8 mouse cellular contexts compared by ENCODE assay signal in genomic region chr2:128284822-128285421, GRCm38 (mm10).
A peak's percentile ranks its signal among the peaks of the same experiment; 100 is the strongest.
DNase-seq lines count a peak whose midpoint lies in the region; ATAC-seq and TF ChIP-seq lines count a peak whose summit lies in the region.

No protein-coding gene starts in this region.

- no peak for TF ChIP-seq RAD21 in MEL (IDR thresholded peaks at IDR 0.05; ENCODE audit: low read depth, low read length)

- no peak for TF ChIP-seq POLR2A in MEL (IDR thresholded peaks at IDR 0.05; ENCODE audit: control insufficient read depth in 1 of 2, insufficient read depth in 1 of 2, low read depth in 1 of 2, low read length in 2 of 2, poor library complexity in 1 of 2)

- TF ChIP-seq EP300 in MEL (IDR thresholded peaks at IDR 0.05; ENCODE audit: low read depth in 1 of 2, low read length in 2 of 2), result no peak

- H3K27ac ChIP-seq in MEL (ENCODE audit: control insufficient read depth, low read depth, low read length), result no peak overlapping the region
- no peak overlapping the region for H3K27ac ChIP-seq in stomach, embryonic 16.5 days (ENCODE audit: low read length)

- no peak for TF ChIP-seq CTCF in MEL (IDR thresholded peaks at IDR 0.05 in 2 of 3, conservative IDR thresholded peaks at IDR 0.05 in 1 of 3; ENCODE audit: control insufficient read depth in 1 of 3, insufficient read depth in 1 of 3, low read depth in 2 of 3, low read length in 3 of 3, poor library complexity in 1 of 3, severe bottlenecking in 1 of 3)

- no peak overlapping the region for H3K4me2 ChIP-seq in stomach, embryonic 16.5 days (ENCODE audit: low read depth, low read length)

- DNase-seq in MEL (ENCODE audit: low read depth, low spot score), result peak; percentile 65
- peak; percentile 94 for DNase-seq in adrenal gland, postnatal 36 days
- peak; percentile 35 to 63 for DNase-seq in frontal cortex, postnatal 10 days (ENCODE audit: low spot score in 2 of 2)
- DNase-seq in heart, postnatal 36 days, result peak; percentile 89 to 90
- DNase-seq in left cerebral cortex, adult 11 months (ENCODE audit: low spot score), result peak; percentile 49
- DNase-seq in natural killer cell, adult 2 months (ENCODE audit: low spot score in 2 of 2), result no peak

- H3K36me3 ChIP-seq in MEL (ENCODE audit: control insufficient read depth in 1 of 2, insufficient read depth in 2 of 2, low read length in 2 of 2), result no peaks in the 10 kb centered on the region
- no peaks in the 10 kb centered on the region for H3K36me3 ChIP-seq in stomach, embryonic 16.5 days (ENCODE audit: control insufficient read depth, insufficient read depth, low read length)

- no peak overlapping the region for H3K4me3 ChIP-seq in MEL (ENCODE audit: control insufficient read depth in 1 of 2, insufficient read depth in 1 of 2, low read depth in 2 of 2, low read length in 2 of 2)
- no peak overlapping the region for H3K4me3 ChIP-seq in stomach, embryonic 16.5 days (replicated peaks; ENCODE audit: low read length)

- ATAC-seq in megakaryocyte progenitor cell, adult 5-6 weeks (replicated peaks; ENCODE audit: poor library complexity), result peak; percentile 60
- peak; percentile 90 for ATAC-seq in stomach, embryonic 16.5 days (ENCODE audit: insufficient read depth, low FRiP score)

- H3K4me1 ChIP-seq in MEL (ENCODE audit: control insufficient read depth in 1 of 2, insufficient read depth in 2 of 2, low read length in 2 of 2), result peaks cover 0 to 4% of the 10 kb centered on the region in 2 experiments; a peak in 1 of 4 replicates
- peaks cover 14% of the 10 kb centered on the region for H3K4me1 ChIP-seq in stomach, embryonic 16.5 days (ENCODE audit: control insufficient read depth, insufficient read depth, low read length)

- H3K9ac ChIP-seq in MEL (ENCODE audit: control insufficient read depth, low read depth, low read length, poor library complexity, severe bottlenecking), result no peak overlapping the region
- no peak overlapping the region for H3K9ac ChIP-seq in stomach, embryonic 16.5 days (ENCODE audit: low read length)

- no peaks in the 10 kb centered on the region for H3K27me3 ChIP-seq in MEL (ENCODE audit: control insufficient read depth in 1 of 2, insufficient read depth in 2 of 2, low read length in 2 of 2)
- H3K27me3 ChIP-seq in stomach, embryonic 16.5 days (ENCODE audit: control insufficient read depth, insufficient read depth, low read length), result no peaks in the 10 kb centered on the region

- no peaks in the 10 kb centered on the region for H3K79me2 ChIP-seq in MEL (ENCODE audit: control insufficient read depth, insufficient read depth, low read length, poor library complexity)

- no peaks in the 10 kb centered on the region for H3K9me3 ChIP-seq in MEL (replicated peaks; ENCODE audit: insufficient read depth, low read length)
- H3K9me3 ChIP-seq in stomach, embryonic 16.5 days (replicated peaks; ENCODE audit: control insufficient read depth, low read length), result no peaks in the 10 kb centered on the region

- intact Hi-C loops in heart, postnatal 36 days (cut with DNase I), result loop anchor here (5.0 kb wide), 1 partner anchor 52 kb away; no protein-coding TSS in a partner anchor

- 35% methylated on average over 7 of the region's 7 CpGs for WGBS in stomach, embryonic 16.5 days

TF ChIP-seq in MEL, 35 proteins besides CTCF, POLR2A, EP300 and RAD21:
- TF ChIP-seq SMC3 (IDR thresholded peaks at IDR 0.05; ENCODE audit: low read depth, low read length), result no peak
- TF ChIP-seq ZC3H11A (IDR thresholded peaks at IDR 0.05; ENCODE audit: low read depth, low read length), result no peak

Comparison
In these comparisons a context has a peak if more than half of its experiments do, and no peak if none do; other contexts are left out.
1. DNase-seq: peak in MEL (single experiment), adrenal gland, postnatal 36 days (2 of 2), frontal cortex, postnatal 10 days (2 of 2), heart, postnatal 36 days (2 of 2) and left cerebral cortex, adult 11 months (single experiment); none in natural killer cell, adult 2 months (0 of 2).